Mouse (Mus musculus) cerebellum, adult 2 months (tissue): Measurements from ENCODE around the gene Sapcd1. TPM values are rescaled to one million over a fixed set of nuclear protein-coding genes. Genes with fewer than 3 reads are reported as not detected.
"Not testable (repeated sequence)": the region's sequence is repeated elsewhere in the genome, so short reads cannot be mapped to it uniquely, and the experiment has no call there.

Experiments used
- DNase-seq, 2 experiments: peaks; one replicate each; pipeline ENCODE4 v3.0.0; 2021
- H3K27ac ChIP-seq: fragments of 200-500 bp; 2 replicates; pipeline ENCODE4 v1.5.1; 2012; ENCODE audit warnings: low read length, control low read depth, inconsistent platforms; ENCODE audit not compliant: insufficient read depth
- H3K27me3 ChIP-seq: fragments of 200-500 bp; 2 replicates; pipeline ENCODE4 v1.6.1; 2012; ENCODE audit warnings: inconsistent platforms, mild to moderate bottlenecking, low read length, moderate library complexity; ENCODE audit not compliant: control insufficient read depth, insufficient read depth
- H3K4me1 ChIP-seq: fragments of 200-500 bp; 2 replicates; pipeline ENCODE4 v1.6.1; 2011; ENCODE audit warnings: low read length; ENCODE audit not compliant: control insufficient read depth, insufficient read depth
- H3K4me3 ChIP-seq: fragments of 200-500 bp; replicated peaks from 2 replicates; pipeline ENCODE3; 2011; ENCODE audit warnings: mild to moderate bottlenecking, low read depth, low read length, control low read depth; ENCODE audit not compliant: insufficient read depth
- CTCF ChIP-seq: fragments of 200-500 bp; IDR thresholded peaks from 2 replicates; pipeline ENCODE4 v1.5.1; 2011; ENCODE audit warnings: low read depth, mild to moderate bottlenecking, control low read depth, low read length, moderate library complexity, borderline replicate concordance; ENCODE audit not compliant: insufficient read depth
- POLR2A ChIP-seq: fragments of 200-500 bp; IDR thresholded peaks from 2 replicates; pipeline ENCODE4 v1.6.1; 2011; ENCODE audit warnings: low read length, control low read depth, borderline replicate concordance; ENCODE audit not compliant: insufficient read depth
- WGBS: fragments of 180-500 bp; shearing (Covaris S2); methylation state at CpG from one replicate; pipeline ENCODE4 v1.1.7; 2018; 5-methylcytosine and 5-hydroxymethylcytosine counted together
- polyA plus RNA-seq: library from polyadenylated mRNA; depleted of rRNA; stranded (reverse); fragments of >200 nt; gene quantifications from 2 replicates; pipeline ENCODE4 v1.2.3, GENCODE M21; 2012

Sapcd1 gene
- polyA plus RNA-seq, 1 experiment = 2.0 TPM

- Histone ChIP-seq H3K27me3 (no peaks in the 10 kb centered on the region), H3K4me1 (peaks cover 20% of the 10 kb centered on the region), H3K27ac (peak overlapping the region; percentile 81), H3K4me3 (no peak overlapping the region)
- 11% methylated on average over 7 of the region's 7 CpGs for WGBS
- peak; percentile 82 to 92 for DNase-seq
- TF ChIP-seq POLR2A = peak; percentile 46; the same call in 1 of the 2 replicates
- no peak for TF ChIP-seq CTCF
Measured at GRCm38 (mm10) chr17:35009586-35009985, 18.2 kb downstream of the Sapcd1 start.

GRCm38 (mm10) chr17:35007387-35007991 lies 20.3 kb downstream of the Sapcd1 start:
- Histone ChIP-seq H3K4me3 (no peak overlapping the region), H3K27me3 (no peaks in the 10 kb centered on the region), H3K4me1 (peaks cover 25% of the 10 kb centered on the region), H3K27ac (no peak overlapping the region)
- 95% methylated on average over 7 of the region's 7 CpGs for WGBS
- no peak for DNase-seq
- TF ChIP-seq CTCF = no peak
- no peak for TF ChIP-seq POLR2A

- H3K4me1 ChIP-seq = peaks cover 20% of the 10 kb centered on the region
- not testable (repeated sequence) for H3K27ac ChIP-seq, DNase-seq, H3K4me3 ChIP-seq, H3K27me3 ChIP-seq
- 90% methylated on average over 4 of the region's 5 CpGs for WGBS
Measured at GRCm38 (mm10) chr17:35005902-35006301, 21.9 kb downstream of the Sapcd1 start.

- 81% methylated on average over 10 of the region's 10 CpGs for WGBS
- no peak for DNase-seq
- Histone ChIP-seq H3K27ac (no peak overlapping the region), H3K27me3 (no peaks in the 10 kb centered on the region), H3K4me3 (no peak overlapping the region), H3K4me1 (peaks cover 12% of the 10 kb centered on the region)
- TF ChIP-seq CTCF = no peak
- TF ChIP-seq POLR2A = no peak
Measured at GRCm38 (mm10) chr17:35005158-35005557, 22.7 kb downstream of the Sapcd1 start.

GRCm38 (mm10) chr17:35004075-35004717 lies 23.6 kb downstream of the Sapcd1 start:
- TF ChIP-seq POLR2A (no peak), CTCF (no peak)
- Histone ChIP-seq H3K27me3 (no peaks in the 10 kb centered on the region), H3K4me1 (peaks cover 9% of the 10 kb centered on the region), H3K4me3 (no peak overlapping the region), H3K27ac (no peak overlapping the region)
- DNase-seq = no peak
- WGBS = 95% methylated on average over 17 of the region's 17 CpGs

- TF ChIP-seq POLR2A (no peak), CTCF (no peak)
- no peak for DNase-seq
- Histone ChIP-seq H3K4me3 (no peak overlapping the region), H3K27me3 (no peaks in the 10 kb centered on the region), H3K4me1 (peaks cover 6% of the 10 kb centered on the region), H3K27ac (no peak overlapping the region)
- WGBS = 59% methylated on average over 9 of the region's 9 CpGs
Measured at GRCm38 (mm10) chr17:35003022-35003838, 24.6 kb downstream of the Sapcd1 start.

- Histone ChIP-seq H3K27me3 (no peaks in the 10 kb centered on the region), H3K4me3 (peak overlapping the region; percentile 61), H3K4me1 (peaks cover 6% of the 10 kb centered on the region), H3K27ac (peak overlapping the region; percentile 53)
- WGBS = 3% methylated on average over 12 of the region's 12 CpGs
- peak; percentile 39 to 42 for DNase-seq
- TF ChIP-seq CTCF = no peak
- TF ChIP-seq POLR2A = peak; percentile 13; the same call in 1 of the 2 replicates
Measured at GRCm38 (mm10) chr17:35002153-35002865, 25.5 kb downstream of the Sapcd1 start.
